Mouse (Mus musculus) E14TG2a.4 (cell line): ENCODE measurements at regions not wholly inside any gene's neighbourhood (a gene's known extent, or its start where the extent isn't known, plus 50 kb on each side); places are given as distances from the start of the nearest gene placed in this dataset.

ENCODE experiments used
- H3K27me3 ChIP-seq: 2 replicates; pipeline ENCODE4 v1.6.1; 2014; ENCODE audit warnings: low read length, control low read depth; ENCODE audit not compliant: insufficient read depth
- H3K36me3 ChIP-seq: 2 replicates; pipeline ENCODE4 v1.6.1; 2014; ENCODE audit warnings: low read length, control low read depth; ENCODE audit not compliant: insufficient read depth
- H3K4me1 ChIP-seq: replicated peaks from 2 replicates; pipeline ENCODE4 v1.6.1; 2014; ENCODE audit warnings: low read depth, low read length, control low read depth
- H3K4me3 ChIP-seq: replicated peaks from 2 replicates; pipeline ENCODE4 v1.5.1; 2014; ENCODE audit warnings: mild to moderate bottlenecking, low read length
- H3K9me3 ChIP-seq: 2 replicates; pipeline ENCODE4 v1.6.1; 2014; ENCODE audit warnings: low read length, control low read depth
- CTCF ChIP-seq: conservative IDR thresholded peaks from 2 replicates; pipeline ENCODE4 v1.5.1; 2014; ENCODE audit warnings: low read length
- NANOG ChIP-seq: IDR thresholded peaks from 2 replicates; pipeline ENCODE4 v1.6.1; 2014; ENCODE audit warnings: borderline replicate concordance, low read length, mixed read lengths
- POU5F1 ChIP-seq: IDR thresholded peaks from 2 replicates; pipeline ENCODE4 v1.6.1; 2014; ENCODE audit warnings: low read length, borderline replicate concordance

GRCm38 (mm10) chr7:137745991-137746390 is 308.6 kb downstream of the Glrx3 start:
- Histone ChIP-seq H3K27me3 (no peaks in the 10 kb centered on the region; the same call in 1 of the 2 replicates), H3K9me3 (no peaks in the 10 kb centered on the region), H3K36me3 (no peaks in the 10 kb centered on the region), H3K4me1 (peaks cover 24% of the 10 kb centered on the region), H3K4me3 (no peak overlapping the region)
- TF ChIP-seq NANOG: no peak
- TF ChIP-seq CTCF: no peak
- TF ChIP-seq POU5F1: no peak

- Histone ChIP-seq H3K36me3 (no peaks in the 10 kb centered on the region), H3K9me3 (no peaks in the 10 kb centered on the region), H3K27me3 (no peaks in the 10 kb centered on the region; the same call in 1 of the 2 replicates), H3K4me3 (no peak overlapping the region), H3K4me1 (peaks cover 32% of the 10 kb centered on the region)
- TF ChIP-seq CTCF (no peak), POU5F1 (no peak)
Measured at GRCm38 (mm10) chr7:137748936-137749335, 311.5 kb downstream of the Glrx3 start.

GRCm38 (mm10) chr7:137750741-137751140 is 313.3 kb downstream of the Glrx3 start:
- H3K4me1 ChIP-seq: peaks cover 25% of the 10 kb centered on the region
- H3K36me3 ChIP-seq: no peaks in the 10 kb centered on the region
- H3K4me3 ChIP-seq: no peak overlapping the region
- TF ChIP-seq NANOG: no peak
- no peak for TF ChIP-seq CTCF
- TF ChIP-seq POU5F1: no peak
- H3K27me3 ChIP-seq: no peaks in the 10 kb centered on the region; the same call in 1 of the 2 replicates
- H3K9me3 ChIP-seq: no peaks in the 10 kb centered on the region

GRCm38 (mm10) chr7:137751151-137751859 is 313.9 kb downstream of the Glrx3 start:
- Histone ChIP-seq H3K27me3 (no peaks in the 10 kb centered on the region; the same call in 1 of the 2 replicates), H3K36me3 (no peaks in the 10 kb centered on the region), H3K9me3 (no peaks in the 10 kb centered on the region), H3K4me1 (peaks cover 25% of the 10 kb centered on the region), H3K4me3 (no peak overlapping the region)
- TF ChIP-seq CTCF: no peak
- no peak for TF ChIP-seq POU5F1
- TF ChIP-seq NANOG: no peak

GRCm38 (mm10) chr7:137765961-137766360 is 328.5 kb downstream of the Glrx3 start:
- Histone ChIP-seq H3K4me3 (no peak overlapping the region), H3K4me1 (no peaks in the 10 kb centered on the region), H3K27me3 (no peaks in the 10 kb centered on the region), H3K36me3 (no peaks in the 10 kb centered on the region), H3K9me3 (no peaks in the 10 kb centered on the region)
- TF ChIP-seq CTCF: no peak
- TF ChIP-seq POU5F1: no peak
- no peak for TF ChIP-seq NANOG

GRCm38 (mm10) chr7:137766721-137767120 is 329.3 kb downstream of the Glrx3 start:
- no peaks in the 10 kb centered on the region for H3K36me3 ChIP-seq

GRCm38 (mm10) chr7:137773051-137773964 is 335.9 kb downstream of the Glrx3 start:
- TF ChIP-seq CTCF (no peak), POU5F1 (no peak), NANOG (no peak)
- Histone ChIP-seq H3K4me3 (no peak overlapping the region), H3K27me3 (no peaks in the 10 kb centered on the region)

More at GRCm38 (mm10) chr7:137766721-137767120, 329.3 kb downstream of the Glrx3 start:
- Histone ChIP-seq H3K9me3 (no peaks in the 10 kb centered on the region), H3K4me1 (no peaks in the 10 kb centered on the region), H3K4me3 (no peak overlapping the region), H3K27me3 (no peaks in the 10 kb centered on the region)
- TF ChIP-seq POU5F1: no peak
- TF ChIP-seq CTCF: no peak
- no peak for TF ChIP-seq NANOG

GRCm38 (mm10) chr7:137773965-137774310 is 336.5 kb downstream of the Glrx3 start:
- Histone ChIP-seq H3K4me1 (no peaks in the 10 kb centered on the region), H3K4me3 (no peak overlapping the region), H3K36me3 (no peaks in the 10 kb centered on the region), H3K27me3 (no peaks in the 10 kb centered on the region), H3K9me3 (no peaks in the 10 kb centered on the region)
- no peak for TF ChIP-seq CTCF
- TF ChIP-seq NANOG: no peak
- no peak for TF ChIP-seq POU5F1

More at GRCm38 (mm10) chr7:137773051-137773964, 335.9 kb downstream of the Glrx3 start:
- no peaks in the 10 kb centered on the region for H3K9me3 ChIP-seq
- no peaks in the 10 kb centered on the region for H3K36me3 ChIP-seq
- no peaks in the 10 kb centered on the region for H3K4me1 ChIP-seq
